21 mouse cellular contexts compared by ENCODE assay signal in genomic region chr10:61171654-61172053, GRCm38 (mm10). TPM values are rescaled to one million over a fixed set of nuclear protein-coding genes. Genes with fewer than 3 reads are reported as not detected.
"Had no signal": no experiment of that assay in that cellular context is flagged by ENCODE, and none has a peak within 500 bp of the region (broad histone marks: within the 10 kb centered on the region; RNA-seq: fewer than 3 reads in every experiment).

Gene Tbata, plus strand, starts transcription at chr10:61171954.

- H3K4me1 ChIP-seq: liver, embryonic 15.5 days; midbrain, embryonic 13.5 days; midbrain, embryonic 15.5 days had no signal

- H3K36me3 ChIP-seq: liver, embryonic 13.5 days; liver, embryonic 15.5 days; midbrain, embryonic 13.5 days; midbrain, embryonic 15.5 days; neural tube, embryonic 12.5 days; stomach, embryonic 15.5 days had no signal

- H3K27ac ChIP-seq: liver, embryonic 13.5 days; liver, embryonic 15.5 days; macrophage; midbrain, embryonic 13.5 days; midbrain, embryonic 15.5 days; neural tube, embryonic 12.5 days; stomach, embryonic 15.5 days; stomach, postnatal 0 days had no signal

- ATAC-seq: liver, postnatal 0 days; midbrain, embryonic 13.5 days; midbrain, embryonic 15.5 days had no signal

- H3K27me3 ChIP-seq: midbrain, embryonic 13.5 days; midbrain, embryonic 15.5 days; stomach, embryonic 15.5 days had no signal

- H3K9ac ChIP-seq: liver, embryonic 13.5 days; liver, embryonic 15.5 days; liver, postnatal 0 days; midbrain, embryonic 13.5 days; midbrain, embryonic 15.5 days; neural tube, embryonic 12.5 days; stomach, embryonic 15.5 days had no signal

- DNase-seq: liver, embryonic 13.5 days; liver, postnatal 0 days; lung, adult 2 months; lung, postnatal 10 days; right cerebral cortex, postnatal 14 days; thymus, postnatal 25 days; thymus, postnatal 4 days had no signal

- H3K4me3 ChIP-seq: liver, embryonic 13.5 days; liver, embryonic 15.5 days; megakaryocyte, embryonic 14.5 days; midbrain, embryonic 13.5 days; midbrain, embryonic 15.5 days; neural tube, embryonic 12.5 days; stomach, embryonic 15.5 days had no signal

- H3K4me2 ChIP-seq: liver, embryonic 13.5 days; liver, embryonic 15.5 days; midbrain, embryonic 11.5 days; midbrain, embryonic 13.5 days; midbrain, embryonic 15.5 days; neural tube, embryonic 12.5 days; stomach, embryonic 15.5 days had no signal

- H3K9me3 ChIP-seq: liver, embryonic 13.5 days; liver, embryonic 15.5 days; megakaryocyte, embryonic 14.5 days; midbrain, embryonic 13.5 days; midbrain, embryonic 15.5 days; neural tube, embryonic 12.5 days; stomach, embryonic 15.5 days had no signal

RNA-seq across cellular contexts. Expression of gene Tbata, which starts in this region (rescaled TPM):
- total RNA-seq: megakaryocyte progenitor cell, adult 5-6 weeks; monocyte, adult 5-6 weeks; neutrophil, adult 5-6 weeks had no signal
- polyA plus RNA-seq: liver, embryonic 13.5 days; liver, embryonic 15.5 days; liver, postnatal 0 days; macrophage; midbrain, embryonic 11.5 days; midbrain, embryonic 15.5 days; neural tube, embryonic 14.5 days; spleen, adult 2 months; stomach, embryonic 15.5 days had no signal
